Mouse (Mus musculus): Measurements from ENCODE around the gene Fgr. TPM values are rescaled to one million over a fixed set of nuclear protein-coding genes. Genes with fewer than 3 reads are reported as not detected.

Fgr gene
- polyA plus RNA-seq, 1 experiment from 2014 or later, result 2.4 TPM

- Histone ChIP-seq H3K4me1 (replicated peaks; ENCODE audit: control insufficient read depth, insufficient read depth, low read length) (peaks cover 11% of the 10 kb centered on the region), H3K9ac (ENCODE audit: low read depth, low read length) (peak overlapping the region; percentile 82), H3K4me2 (replicated peaks; ENCODE audit: low read depth) (peak overlapping the region; percentile 90), H3K27ac (ENCODE audit: low read depth, low read length) (no peak overlapping the region), H3K9me3 (ENCODE audit: control insufficient read depth) (no peaks in the 10 kb centered on the region), H3K36me3 (ENCODE audit: control insufficient read depth, insufficient read depth) (no peaks in the 10 kb centered on the region), H3K4me3 (ENCODE audit: low read depth, low read length) (peak overlapping the region; percentile 87), H3K27me3 (replicated peaks; ENCODE audit: control insufficient read depth, insufficient read depth, low read length) (no peaks in the 10 kb centered on the region)
- no peak for TF ChIP-seq CTCF (IDR thresholded peaks at IDR 0.05; ENCODE audit: low read depth)
- ATAC-seq, result no peak
- 11% methylated on average over 18 of the region's 18 CpGs for WGBS
These were observed 39.5 kb downstream of the Fgr start for GRCm38 (mm10) chr4:133013266-133013891.

GRCm38 (mm10) chr4:133014088-133014487, 40.2 kb downstream of the Fgr start:
- WGBS, result 45% methylated on average over 5 of the region's 5 CpGs
- Histone ChIP-seq H3K4me1 (replicated peaks; ENCODE audit: control insufficient read depth, insufficient read depth, low read length) (peaks cover 11% of the 10 kb centered on the region), H3K36me3 (ENCODE audit: control insufficient read depth, insufficient read depth) (no peaks in the 10 kb centered on the region), H3K4me3 (ENCODE audit: low read depth, low read length) (no peak overlapping the region), H3K27ac (ENCODE audit: low read depth, low read length) (no peak overlapping the region), H3K9ac (ENCODE audit: low read depth, low read length) (no peak overlapping the region), H3K9me3 (ENCODE audit: control insufficient read depth) (no peaks in the 10 kb centered on the region), H3K4me2 (replicated peaks; ENCODE audit: low read depth) (no peak overlapping the region), H3K27me3 (replicated peaks; ENCODE audit: control insufficient read depth, insufficient read depth, low read length) (no peaks in the 10 kb centered on the region)
- TF ChIP-seq CTCF (IDR thresholded peaks at IDR 0.05; ENCODE audit: low read depth), result no peak
- ATAC-seq, result no peak

GRCm38 (mm10) chr4:133014896-133015709, 41.2 kb downstream of the Fgr start:
- Histone ChIP-seq H3K4me3 (ENCODE audit: low read depth, low read length) (no peak overlapping the region), H3K27ac (ENCODE audit: low read depth, low read length) (no peak overlapping the region), H3K36me3 (ENCODE audit: control insufficient read depth, insufficient read depth) (no peaks in the 10 kb centered on the region; the same call in 1 of the 2 replicates), H3K4me2 (replicated peaks; ENCODE audit: low read depth) (0 out of 2 replicates have a peak overlapping the region, but pooled peaks have one; percentile 3), H3K9me3 (ENCODE audit: control insufficient read depth) (no peaks in the 10 kb centered on the region), H3K27me3 (replicated peaks; ENCODE audit: control insufficient read depth, insufficient read depth, low read length) (no peaks in the 10 kb centered on the region), H3K9ac (ENCODE audit: low read depth, low read length) (no peak overlapping the region), H3K4me1 (replicated peaks; ENCODE audit: control insufficient read depth, insufficient read depth, low read length) (peaks cover 11% of the 10 kb centered on the region)
- no peak for ATAC-seq
- WGBS, result 55% methylated on average over 10 of the region's 10 CpGs
- no peak for TF ChIP-seq CTCF (IDR thresholded peaks at IDR 0.05; ENCODE audit: low read depth)

GRCm38 (mm10) chr4:133015710-133016651, 42.1 kb downstream of the Fgr start:
- no peak overlapping the region for H3K27ac ChIP-seq (ENCODE audit: low read depth, low read length)
- peak overlapping the region; percentile 17 for H3K4me2 ChIP-seq (replicated peaks; ENCODE audit: low read depth)
- peaks cover 11% of the 10 kb centered on the region for H3K4me1 ChIP-seq (replicated peaks; ENCODE audit: control insufficient read depth, insufficient read depth, low read length)
- no peak overlapping the region; the same call in 1 of the 2 replicates for H3K9ac ChIP-seq (ENCODE audit: low read depth, low read length)
- peak; percentile 62 for TF ChIP-seq CTCF (IDR thresholded peaks at IDR 0.05; ENCODE audit: low read depth)
- WGBS, result 31% methylated on average over 9 of the region's 9 CpGs
- H3K36me3 ChIP-seq (ENCODE audit: control insufficient read depth, insufficient read depth), result peaks cover 3% of the 10 kb centered on the region; the same call in 1 of the 2 replicates
- no peaks in the 10 kb centered on the region for H3K27me3 ChIP-seq (replicated peaks; ENCODE audit: control insufficient read depth, insufficient read depth, low read length)
- no peaks in the 10 kb centered on the region for H3K9me3 ChIP-seq (ENCODE audit: control insufficient read depth)
- H3K4me3 ChIP-seq (ENCODE audit: low read depth, low read length), result no peak overlapping the region
- no peak; the same call in 1 of the 2 replicates for ATAC-seq

GRCm38 (mm10) chr4:133016677-133017415, 43.0 kb downstream of the Fgr start:
- WGBS, result 32% methylated on average over 4 of the region's 4 CpGs
- no peak overlapping the region for H3K4me3 ChIP-seq (ENCODE audit: low read depth, low read length)
- no peak overlapping the region for H3K27ac ChIP-seq (ENCODE audit: low read depth, low read length)

More at GRCm38 (mm10) chr4:133016677-133017415, 43.0 kb downstream of the Fgr start:
- 0 out of 2 replicates have a peak, but pooled peaks have one; percentile 16 for TF ChIP-seq CTCF (IDR thresholded peaks at IDR 0.05; ENCODE audit: low read depth)
- Histone ChIP-seq H3K9ac (ENCODE audit: low read depth, low read length) (no peak overlapping the region), H3K4me1 (replicated peaks; ENCODE audit: control insufficient read depth, insufficient read depth, low read length) (peaks cover 11% of the 10 kb centered on the region), H3K9me3 (ENCODE audit: control insufficient read depth) (no peaks in the 10 kb centered on the region), H3K27me3 (replicated peaks; ENCODE audit: control insufficient read depth, insufficient read depth, low read length) (no peaks in the 10 kb centered on the region), H3K4me2 (replicated peaks; ENCODE audit: low read depth) (peak overlapping the region; percentile 17), H3K36me3 (ENCODE audit: control insufficient read depth, insufficient read depth) (peaks cover 3% of the 10 kb centered on the region; the same call in 1 of the 2 replicates)
- ATAC-seq, result no peak

Data from intestine, postnatal 0 days (tissue).